In genomic region chr10:90940521-90941520, GRCm38 (mm10) we compare ENCODE assay signal across 14 mouse cellular contexts.
A peak's percentile ranks its signal among the peaks of the same experiment; 100 is the strongest.
DNase-seq lines count a peak whose midpoint lies in the region; ATAC-seq lines count a peak whose summit lies in the region.
"Had no signal": no experiment of that assay in that cellular context is flagged by ENCODE, and none has a peak within 500 bp of the region (broad histone marks: within the 10 kb centered on the region; RNA-seq: fewer than 3 reads in every experiment).

No protein-coding gene starts in this region.

- intact Hi-C loops in left cerebral cortex, postnatal 14 days (cut with DNase I) = no loop called here
- intact Hi-C loops in heart, postnatal 36 days (cut with DNase I) = no loop called here

- ATAC-seq in frontal cortex, adult (ENCODE audit: low TSS enrichment) = peak; percentile 53
- ATAC-seq: liver, embryonic 12.5 days; Patski had no signal

- DNase-seq in frontal cortex, postnatal 14 days (ENCODE audit: low spot score in 2 of 2) = no peak
- DNase-seq in left cerebral cortex, postnatal 14 days (ENCODE audit: low spot score in 2 of 2) = peak; percentile 61 to 74
- DNase-seq in left cerebral cortex, adult 11 months (ENCODE audit: low spot score) = no peak
- DNase-seq in gastrocnemius, adult 8-10 months (ENCODE audit: low spot score in 2 of 2) = peak; percentile 16 to 21
- peak; percentile 40 to 54 for DNase-seq in heart, postnatal 36 days
- DNase-seq in cerebellum, postnatal 4 days (ENCODE audit: low spot score in 2 of 2) = no peak
- DNase-seq in embryo, embryonic 11 days = no peak
- DNase-seq: cerebellum, postnatal 25 days; left cerebral cortex, postnatal 4 days; spleen, adult 18-20 months; thymus, postnatal 36 days had no signal

Comparison
In these comparisons a context has a peak if more than half of its experiments do, and no peak if none do; other contexts are left out.
1. DNase-seq: peak in left cerebral cortex, postnatal 14 days (2 of 2), gastrocnemius, adult 8-10 months (2 of 2) and heart, postnatal 36 days (2 of 2); none in frontal cortex, postnatal 14 days (0 of 2), left cerebral cortex, adult 11 months (single experiment), cerebellum, postnatal 4 days (0 of 2) and embryo, embryonic 11 days (single experiment).